Mouse (Mus musculus) CH12.LX (cell line): ENCODE data around the gene Macf1.

Experiments
- CTCF ChIP-seq, 2 experiments: IDR thresholded peaks in 1 of 2; conservative IDR thresholded peaks in 1 of 2; 2 replicates each; pipeline ENCODE4 v1.5.1; 2011 to 2012; ENCODE audit warnings: low read depth in 2 of 2, low read length in 2 of 2, improper control_type of control experiment in 1 of 2, inconsistent platforms in 1 of 2, mild to moderate bottlenecking in 1 of 2, moderate library complexity in 1 of 2
- E2F4 ChIP-seq: IDR thresholded peaks from 2 replicates; pipeline ENCODE4 v1.6.1; 2011; ENCODE audit warnings: low read depth, low read length, improper control_type of control experiment; ENCODE audit not compliant: insufficient replicate concordance
- EP300 ChIP-seq: IDR thresholded peaks from 2 replicates; pipeline ENCODE4 v1.6.1; 2011; ENCODE audit warnings: low read length, improper control_type of control experiment
- GABPA ChIP-seq: IDR thresholded peaks from 2 replicates; pipeline ENCODE4 v1.6.1; 2012; ENCODE audit warnings: low read depth, low read length, improper control_type of control experiment, inconsistent platforms; ENCODE audit not compliant: insufficient replicate concordance
- JUN ChIP-seq: IDR thresholded peaks from 2 replicates; pipeline ENCODE4 v1.6.1; 2011; ENCODE audit warnings: low read depth, mild to moderate bottlenecking, low read length, improper control_type of control experiment, moderate library complexity; ENCODE audit not compliant: insufficient read depth
- MAFK ChIP-seq: IDR thresholded peaks from 2 replicates; pipeline ENCODE4 v1.6.1; 2011; ENCODE audit warnings: low read length, improper control_type of control experiment; ENCODE audit not compliant: insufficient replicate concordance
- MAX ChIP-seq: IDR thresholded peaks from 2 replicates; pipeline ENCODE4 v1.6.1; 2011; ENCODE audit warnings: low read length, improper control_type of control experiment
- POLR2A ChIP-seq: IDR thresholded peaks from 2 replicates; pipeline ENCODE4 v1.6.1; 2011; ENCODE audit warnings: low read depth, mild to moderate bottlenecking, improper control_type of control experiment, low read length
- POLR2AphosphoS2 ChIP-seq: IDR thresholded peaks from 2 replicates; pipeline ENCODE4 v1.6.1; 2011; ENCODE audit warnings: low read depth, low read length, improper control_type of control experiment
- RAD21 ChIP-seq: IDR thresholded peaks from 2 replicates; pipeline ENCODE4 v1.6.1; 2011; ENCODE audit warnings: low read depth, mild to moderate bottlenecking, low read length, improper control_type of control experiment, moderate library complexity
- RCOR1 ChIP-seq: conservative IDR thresholded peaks from 2 replicates; pipeline ENCODE4 v1.6.1; 2012; ENCODE audit warnings: low read depth, mild to moderate bottlenecking, inconsistent platforms, low read length, improper control_type of control experiment
- USF1 ChIP-seq: IDR thresholded peaks from 2 replicates; pipeline ENCODE4 v1.6.1; 2014; ENCODE audit warnings: low read depth, mild to moderate bottlenecking, inconsistent platforms, low read length, improper control_type of control experiment
- ZMIZ1 ChIP-seq: IDR thresholded peaks from 2 replicates; pipeline ENCODE4 v1.6.1; 2012; ENCODE audit warnings: low read depth, mild to moderate bottlenecking, inconsistent platforms, low read length, improper control_type of control experiment
- ZNF384 ChIP-seq: IDR thresholded peaks from 2 replicates; pipeline ENCODE4 v1.6.1; 2012; ENCODE audit warnings: low read depth, low read length, improper control_type of control experiment, inconsistent platforms

GRCm38 (mm10) chr4:123645246-123645845 is 38.8 kb downstream of the Macf1 start:
- TF ChIP-seq POLR2AphosphoS2 = no peak
- no peak for TF ChIP-seq E2F4
- no peak for TF ChIP-seq POLR2A
- TF ChIP-seq GABPA = no peak
- TF ChIP-seq USF1 = no peak
- TF ChIP-seq MAFK = no peak
- no peak for TF ChIP-seq EP300
- TF ChIP-seq RAD21 = no peak
- TF ChIP-seq MAX = no peak
- no peak for TF ChIP-seq CTCF (conservative IDR thresholded peaks at IDR 0.05 in 1 of 2, IDR thresholded peaks at IDR 0.05 in 1 of 2; ENCODE audit: low read depth in 2 of 2, low read length in 2 of 2)
- no peak for TF ChIP-seq JUN
- no peak for TF ChIP-seq RCOR1
- no peak for TF ChIP-seq ZMIZ1
- no peak for TF ChIP-seq ZNF384
